Mouse (Mus musculus) cortical plate, adult 2 months (tissue): ENCODE measurements around the gene Rsbn1l.

Experiments
- CTCF ChIP-seq: fragments of 200-500 bp; IDR thresholded peaks from 2 replicates; pipeline ENCODE4 v1.5.1; 2011; ENCODE audit warnings: mild to moderate bottlenecking, control low read depth, low read length; ENCODE audit not compliant: insufficient read depth; ENCODE audit errors: extremely low read depth
- POLR2A ChIP-seq: fragments of 200-500 bp; IDR thresholded peaks from 2 replicates; pipeline ENCODE4 v1.6.1; 2011; ENCODE audit warnings: mild to moderate bottlenecking, low read length, control low read depth; ENCODE audit not compliant: insufficient read depth; ENCODE audit errors: extremely low read depth

- TF ChIP-seq POLR2A (no peak), CTCF (no peak)
These were observed 5.7 kb downstream of the Rsbn1l start for GRCm38 (mm10) chr5:20950516-20950854.
